Mouse (Mus musculus) spleen, postnatal 36 days (tissue): ENCODE data around the gene Dirc2.

Experiments
- DNase-seq, 2 experiments: peaks; one replicate each; pipeline ENCODE4 v3.0.0; 2022; ENCODE audit warnings: low spot score in 2 of 2, mixed read lengths in 1 of 2

Gene Dirc2

DNA sequence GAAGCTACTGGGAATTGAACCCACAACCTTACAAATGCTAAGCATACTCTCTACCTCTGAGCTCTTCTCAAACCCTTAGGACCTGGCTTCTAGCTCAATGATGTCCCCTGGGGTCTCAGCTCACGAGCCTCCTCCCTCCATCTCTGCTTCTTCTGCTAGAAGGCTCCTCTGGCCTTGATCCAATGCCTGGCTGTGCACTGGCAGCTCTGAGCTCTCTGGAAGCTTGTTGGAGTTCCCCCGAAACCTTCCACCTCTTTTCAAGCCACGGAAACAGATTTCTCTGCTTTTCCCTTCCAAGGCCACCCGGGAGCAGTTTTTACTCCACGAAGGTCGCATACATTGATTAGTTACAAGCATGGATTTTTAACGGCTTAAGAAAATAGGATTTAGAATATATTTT lies 82.7 kb downstream of the Dirc2 start:
- no peak for DNase-seq

DNA sequence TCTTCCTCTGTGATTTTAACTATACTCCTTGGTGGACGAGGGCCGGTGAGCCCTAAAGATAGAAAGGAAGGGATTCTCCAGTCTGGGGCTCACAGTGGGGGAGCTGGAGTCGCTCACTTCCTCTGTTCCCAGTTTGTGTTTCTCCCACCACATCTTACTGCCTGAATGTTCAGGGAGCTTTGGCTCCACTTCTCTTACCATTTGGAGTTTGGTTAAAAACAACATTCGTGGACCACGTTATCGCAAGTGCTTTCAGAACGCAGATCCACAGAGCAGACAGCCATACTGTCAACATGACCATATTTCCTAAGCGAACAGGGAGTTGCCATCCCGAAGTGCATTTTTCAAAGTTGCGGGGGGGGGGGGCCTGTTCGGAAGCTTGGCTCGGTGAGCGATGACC lies 84.1 kb downstream of the Dirc2 start:
- no peak for DNase-seq

DNA sequence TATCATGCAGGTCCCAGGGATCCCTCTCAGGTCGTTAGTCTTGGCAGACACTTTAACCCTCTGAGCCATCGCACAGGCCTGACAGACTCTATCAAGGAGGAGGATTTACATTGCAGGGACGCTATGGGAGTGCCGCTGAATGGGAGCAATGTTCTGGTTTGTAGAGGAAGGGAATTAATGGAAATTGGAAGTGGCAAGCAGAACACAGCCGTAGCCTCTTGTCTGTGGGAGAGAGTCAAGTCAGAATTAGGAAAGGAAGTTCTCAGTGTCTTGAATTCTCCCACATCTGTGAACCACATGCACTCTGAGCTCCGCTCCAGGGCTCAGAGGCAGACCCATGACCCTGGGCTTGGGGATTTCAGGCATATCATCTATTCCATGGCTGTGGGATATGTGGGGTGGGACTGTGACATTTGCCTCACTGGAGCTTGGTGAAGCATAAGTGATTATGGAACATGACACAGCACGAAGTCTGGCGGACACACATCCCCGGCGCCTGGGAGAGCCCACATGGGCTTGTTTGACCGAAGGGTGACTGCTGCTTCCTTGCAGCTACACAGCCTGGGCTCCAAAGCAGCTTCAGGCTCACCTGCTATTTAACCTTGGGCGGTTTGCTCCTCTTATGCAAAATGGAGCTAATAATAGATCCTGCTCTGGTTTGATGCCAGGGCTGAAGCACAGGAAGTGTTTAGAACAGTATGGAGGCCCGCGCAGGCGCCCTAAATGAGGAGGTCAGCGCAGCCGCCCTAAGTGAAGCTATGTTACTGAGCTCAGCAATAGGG lies 87.6 kb downstream of the Dirc2 start:
- DNase-seq, result no peak

DNA sequence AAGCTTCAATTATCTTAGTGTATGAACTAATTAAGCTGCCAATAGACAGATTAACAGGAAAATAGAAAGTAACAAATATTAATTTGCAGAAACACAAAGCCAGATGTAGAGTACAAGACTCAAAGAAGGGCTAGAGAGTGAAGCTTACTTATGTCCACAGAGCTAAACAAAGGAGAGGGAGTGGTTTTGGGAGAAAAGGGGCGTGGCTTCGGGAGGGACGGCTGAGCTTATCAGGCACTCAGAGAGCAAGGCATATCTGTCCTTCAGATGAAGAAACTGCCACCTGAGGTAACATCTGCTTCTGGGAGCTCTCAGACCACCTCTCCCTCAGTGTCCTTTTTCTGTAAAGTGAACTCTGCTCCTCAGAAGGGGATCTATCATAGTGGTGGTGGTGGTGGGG lies 90.7 kb downstream of the Dirc2 start:
- no peak for DNase-seq

DNA sequence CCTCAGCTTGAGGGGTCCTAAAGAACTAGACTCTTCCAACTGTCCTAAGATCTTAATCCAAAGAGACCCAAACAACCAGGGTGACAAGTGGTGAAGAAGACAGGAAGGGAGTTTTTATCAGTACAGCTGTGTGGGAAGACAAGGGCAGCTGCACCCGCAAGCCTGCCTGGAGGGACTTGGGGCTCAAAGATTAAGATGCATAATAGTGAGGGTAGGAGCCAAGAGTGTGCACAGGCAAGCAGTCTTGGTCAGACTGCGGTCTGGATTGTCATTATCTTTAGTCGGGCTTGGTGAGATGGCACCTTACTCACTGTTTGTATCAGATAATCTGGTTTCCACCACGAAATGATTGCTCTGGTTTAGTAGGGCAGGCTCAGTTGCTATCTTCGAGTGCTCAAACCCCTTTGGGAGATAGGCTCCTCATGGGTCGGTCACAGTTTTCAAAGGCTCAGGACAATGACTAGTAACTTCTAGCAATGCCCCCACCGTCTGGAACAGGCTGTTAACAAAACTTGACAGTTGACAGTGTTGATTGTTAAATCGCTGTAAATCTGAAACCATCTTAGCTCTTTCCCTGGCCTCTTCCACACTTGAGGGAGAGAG lies 91.5 kb downstream of the Dirc2 start:
- no peak for DNase-seq

DNA sequence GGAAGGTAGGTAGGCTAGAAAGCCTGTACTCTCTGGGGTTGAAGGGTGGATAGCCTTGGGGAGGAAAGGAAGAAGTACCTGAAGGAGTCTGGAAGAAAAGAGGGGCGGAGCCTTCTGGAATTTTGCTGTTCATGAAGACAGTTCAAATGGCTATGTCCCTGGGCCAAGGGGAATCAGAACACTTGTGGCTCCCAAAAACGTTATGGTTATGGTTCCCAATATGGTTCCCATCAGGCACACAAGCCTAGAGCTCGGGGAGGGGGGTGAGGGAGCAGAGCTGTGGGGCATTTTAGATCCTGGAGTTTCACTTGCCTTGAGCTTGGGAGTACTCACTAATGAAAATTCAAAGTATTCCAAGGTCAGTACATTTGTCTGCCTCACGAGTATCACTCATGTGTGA lies 104.3 kb downstream of the Dirc2 start:
- DNase-seq, result no peak

DNA sequence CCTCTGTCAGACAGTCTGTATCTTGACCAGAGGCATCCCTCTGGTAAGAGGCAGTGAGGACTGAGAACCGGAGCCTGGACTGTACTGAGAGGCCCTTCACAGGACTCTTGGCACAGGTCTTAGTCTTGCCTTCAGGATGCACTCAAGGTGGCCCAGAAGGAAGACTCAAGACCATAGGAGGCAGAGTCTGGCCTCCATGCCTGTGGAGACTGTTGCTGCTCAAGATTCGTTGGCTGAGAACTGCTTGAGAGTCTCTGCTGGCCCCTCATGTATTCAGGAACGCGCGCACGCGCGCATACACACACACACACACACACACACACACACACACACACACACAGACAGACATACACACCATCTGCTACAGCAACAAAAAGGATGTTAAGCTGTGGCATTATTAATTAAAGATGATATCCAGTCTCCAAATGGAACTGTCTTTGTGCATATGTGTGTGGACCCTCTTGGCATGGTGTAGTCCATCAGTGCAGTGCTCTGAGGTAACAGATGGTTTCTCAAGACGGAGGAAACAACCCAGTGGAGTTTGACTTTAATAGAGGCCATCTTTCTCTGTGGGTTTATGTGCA lies 105.2 kb downstream of the Dirc2 start:
- DNase-seq, result no peak

DNA sequence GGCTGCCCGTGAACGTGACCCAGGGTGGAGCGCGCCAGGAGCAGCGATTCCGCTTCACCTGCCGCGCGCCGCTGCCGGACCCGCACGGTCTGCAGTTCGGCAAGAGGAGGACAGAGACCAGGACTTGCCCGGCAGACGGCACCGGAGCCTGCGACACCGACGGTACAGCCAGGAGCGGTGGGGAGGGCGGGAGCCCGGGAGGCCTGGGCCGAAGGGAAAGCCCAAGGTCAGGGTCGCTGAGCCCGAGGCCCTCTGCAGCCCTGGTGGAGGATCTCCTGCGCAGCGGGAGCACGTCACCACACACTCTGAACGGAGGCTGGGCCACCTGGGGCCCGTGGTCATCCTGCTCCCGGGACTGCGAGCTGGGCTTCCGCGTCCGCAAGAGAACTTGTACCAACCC lies 108.9 kb downstream of the Dirc2 start:
- no peak for DNase-seq

DNA sequence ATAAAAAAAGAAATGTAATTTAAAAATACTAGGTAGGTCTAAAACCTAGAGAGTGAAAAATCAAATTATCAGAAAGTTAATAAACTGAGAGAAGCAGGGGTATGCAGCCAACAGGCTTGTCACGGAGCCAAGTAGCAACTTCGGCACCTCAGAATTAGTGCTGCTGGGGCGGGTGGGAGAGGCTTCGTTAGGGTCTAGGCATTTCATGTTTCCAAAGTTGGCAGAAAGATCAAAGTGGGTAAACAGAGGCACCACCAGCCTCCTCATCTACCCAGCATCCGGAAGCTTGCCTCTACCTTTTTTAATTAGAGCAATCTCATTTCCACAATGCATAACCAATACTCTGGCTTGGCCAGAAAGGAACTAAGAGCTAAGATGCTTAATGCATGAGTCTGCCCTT lies 115.2 kb downstream of the Dirc2 start:
- no peak for DNase-seq

DNA sequence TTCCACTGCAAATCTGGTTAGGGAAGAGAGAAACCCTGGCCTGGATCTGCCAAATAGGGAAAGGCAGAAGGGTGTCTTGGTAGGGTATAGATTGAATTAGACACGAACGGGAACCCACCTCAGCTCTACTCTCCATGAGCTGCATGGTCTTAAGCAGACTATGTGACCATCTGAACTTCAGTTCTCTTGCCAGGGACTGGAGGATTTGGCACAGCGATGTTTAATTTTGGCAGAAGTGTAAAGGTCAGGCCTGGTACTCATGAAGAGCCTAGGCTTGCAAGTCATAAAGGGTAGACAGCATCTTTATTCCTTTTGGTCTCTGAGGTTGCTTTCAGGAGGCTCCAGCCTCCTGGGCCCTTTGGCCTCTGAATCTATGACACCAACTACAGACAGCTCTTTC lies 116.5 kb downstream of the Dirc2 start:
- DNase-seq, result no peak

DNA sequence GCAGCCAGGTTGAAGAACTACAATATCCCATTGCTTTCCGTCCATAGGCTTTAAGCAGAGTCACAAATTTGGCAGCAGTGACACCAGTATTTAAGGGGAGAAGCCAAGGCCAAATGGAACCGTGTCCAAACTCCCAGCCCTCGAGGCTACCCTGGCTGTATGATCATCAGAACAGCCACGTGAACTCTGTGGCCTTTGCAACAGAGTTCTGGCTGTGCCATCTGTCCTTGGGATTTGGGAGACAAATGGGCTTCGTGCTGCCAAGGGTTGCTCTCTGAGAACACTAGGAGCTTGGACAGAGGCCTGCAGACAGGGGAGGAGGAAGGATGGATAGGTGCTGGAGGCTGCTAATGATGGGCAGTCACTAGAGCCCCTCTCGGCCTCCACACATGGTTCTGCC lies 117.0 kb downstream of the Dirc2 start:
- DNase-seq, result no peak

DNA sequence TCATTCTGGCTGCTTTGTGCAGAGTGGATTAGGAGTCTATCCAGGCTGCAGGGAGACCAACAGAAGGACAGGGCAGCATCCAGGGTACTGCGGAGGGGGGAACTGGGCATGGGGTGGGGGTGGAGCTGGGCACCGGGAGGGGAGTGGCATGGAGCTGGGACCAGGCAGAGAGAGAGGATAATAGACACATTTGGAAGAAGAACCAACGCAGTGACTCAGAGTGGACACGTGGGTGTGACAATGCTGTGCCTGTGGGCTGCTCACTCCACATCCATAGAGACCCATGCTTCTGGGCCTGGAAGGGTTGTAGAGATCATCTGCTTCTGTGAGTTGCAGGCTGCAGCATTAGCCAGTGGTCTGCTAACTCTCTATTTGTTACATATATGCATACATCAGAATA lies 120.3 kb downstream of the Dirc2 start:
- no peak for DNase-seq
